Comparison of ENCODE assay signal across 26 mouse cellular contexts in the genomic region with DNA sequence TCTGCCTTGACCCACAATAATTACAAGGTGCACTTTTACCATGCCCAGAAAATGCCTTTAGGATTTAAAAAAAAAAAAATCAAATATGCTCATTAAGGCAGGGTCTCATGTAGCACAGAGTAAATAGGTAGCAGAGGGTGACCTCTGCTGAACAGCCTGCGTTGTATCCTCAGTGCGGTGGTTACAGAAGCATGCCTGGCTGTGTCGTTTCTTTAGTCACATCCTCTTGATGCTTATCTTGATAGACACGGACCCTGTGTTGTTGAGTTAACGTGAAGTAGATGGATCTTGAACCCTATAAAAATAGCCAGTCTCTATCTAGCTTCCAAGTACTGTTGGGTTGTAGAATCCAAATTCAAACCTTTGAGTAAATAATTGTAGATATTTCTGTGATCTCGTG. TPM values are rescaled to one million over a fixed set of nuclear protein-coding genes. Genes with fewer than 3 reads are reported as not detected.
DNase-seq lines count a peak whose midpoint lies in the region; ATAC-seq and TF ChIP-seq lines count a peak whose summit lies in the region.
"Had no signal": no experiment of that assay in that cellular context is flagged by ENCODE, and none has a peak within 500 bp of the region (broad histone marks: within the 10 kb centered on the region; RNA-seq: fewer than 3 reads in every experiment).

No protein-coding gene starts in this region.

- no peak for TF ChIP-seq CTCF in stomach, postnatal 0 days (IDR thresholded peaks at IDR 0.05; ENCODE audit: low read depth)

- no peak overlapping the region for H3K9ac ChIP-seq in stomach, embryonic 15.5 days
- no peak overlapping the region for H3K9ac ChIP-seq in stomach, postnatal 0 days (ENCODE audit: low read length)
- H3K9ac ChIP-seq in stomach, embryonic 16.5 days (ENCODE audit: low read length), result no peak overlapping the region
- H3K9ac ChIP-seq: heart, embryonic 12.5 days; kidney, embryonic 15.5 days; limb, embryonic 13.5 days had no signal

- 0 out of 2 replicates have a peak overlapping the region, but pooled peaks have one; percentile 1 for H3K4me2 ChIP-seq in stomach, embryonic 15.5 days
- H3K4me2 ChIP-seq in stomach, postnatal 0 days (replicated peaks; ENCODE audit: low read depth), result no peak overlapping the region
- H3K4me2 ChIP-seq in stomach, embryonic 16.5 days (ENCODE audit: low read depth, low read length), result no peak overlapping the region; the same call in 1 of the 2 replicates
- H3K4me2 ChIP-seq: heart, embryonic 12.5 days; kidney, embryonic 15.5 days; limb, embryonic 13.5 days had no signal

- H3K4me3 ChIP-seq in stomach, embryonic 15.5 days (replicated peaks), result no peak overlapping the region
- no peak overlapping the region for H3K4me3 ChIP-seq in stomach, postnatal 0 days (ENCODE audit: low read depth, low read length)
- no peak overlapping the region for H3K4me3 ChIP-seq in stomach, embryonic 16.5 days (replicated peaks; ENCODE audit: low read length)
- H3K4me3 ChIP-seq: embryonic facial prominence, embryonic 10.5 days; forebrain, embryonic 10.5 days; heart, embryonic 12.5 days; kidney, embryonic 15.5 days; limb, embryonic 13.5 days had no signal

- H3K4me1 ChIP-seq in stomach, embryonic 15.5 days, result peaks cover 12% of the 10 kb centered on the region
- peaks cover 4% of the 10 kb centered on the region for H3K4me1 ChIP-seq in stomach, postnatal 0 days (replicated peaks; ENCODE audit: control insufficient read depth, insufficient read depth)
- H3K4me1 ChIP-seq in stomach, embryonic 16.5 days (ENCODE audit: control insufficient read depth, insufficient read depth, low read length), result peaks cover 31% of the 10 kb centered on the region

- no peaks in the 10 kb centered on the region for H3K27me3 ChIP-seq in stomach, embryonic 15.5 days (replicated peaks)
- no peaks in the 10 kb centered on the region for H3K27me3 ChIP-seq in stomach, postnatal 0 days (ENCODE audit: control insufficient read depth, insufficient read depth, low read length)
- no peaks in the 10 kb centered on the region for H3K27me3 ChIP-seq in stomach, embryonic 16.5 days (ENCODE audit: control insufficient read depth, insufficient read depth, low read length)
- H3K27me3 ChIP-seq: heart, embryonic 12.5 days; kidney, embryonic 15.5 days; limb, embryonic 13.5 days had no signal

- H3K36me3 ChIP-seq in stomach, embryonic 15.5 days, result no peaks in the 10 kb centered on the region
- no peaks in the 10 kb centered on the region for H3K36me3 ChIP-seq in stomach, postnatal 0 days (ENCODE audit: control insufficient read depth, insufficient read depth, low read length)
- no peaks in the 10 kb centered on the region for H3K36me3 ChIP-seq in stomach, embryonic 16.5 days (ENCODE audit: control insufficient read depth, insufficient read depth, low read length)

- DNase-seq in stomach, postnatal 0 days (ENCODE audit: low spot score), result no peak
- DNase-seq in CD4-positive, CD25-positive, alpha-beta regulatory T cell, adult 2 months (ENCODE audit: low read depth, low spot score), result peak; percentile 62
- no peak for DNase-seq in layer of hippocampus, adult 11-12 months (ENCODE audit: low spot score)
- no peak for DNase-seq in urinary bladder, adult 18-20 months (ENCODE audit: low spot score in 2 of 2)
- DNase-seq: adrenal gland, postnatal 36 days; cerebellum, adult 9-10 months; gastrocnemius, postnatal 14 days; heart, postnatal 10 days; kidney, postnatal 36 days; lung, adult 18-20 months; lung, postnatal 10 days; midbrain, embryonic 14.5 days; right cerebral cortex, adult 18-20 months; right cerebral cortex, postnatal 4 days had no signal

- no peak for TF ChIP-seq EP300 in stomach, postnatal 0 days (optimal IDR thresholded peaks at IDR 0.05)

- no peak overlapping the region; the same call in 1 of the 2 replicates for H3K27ac ChIP-seq in stomach, embryonic 15.5 days
- no peak overlapping the region for H3K27ac ChIP-seq in stomach, postnatal 0 days (replicated peaks)
- H3K27ac ChIP-seq in stomach, embryonic 16.5 days (ENCODE audit: low read length), result peak overlapping the region; percentile 56; the same call in 1 of the 2 replicates
- H3K27ac ChIP-seq: embryonic facial prominence, embryonic 10.5 days; forebrain, embryonic 10.5 days; hindbrain, postnatal 0 days; kidney, embryonic 15.5 days; limb, embryonic 13.5 days had no signal

- H3K9me3 ChIP-seq in stomach, embryonic 15.5 days, result no peaks in the 10 kb centered on the region
- no peaks in the 10 kb centered on the region for H3K9me3 ChIP-seq in stomach, postnatal 0 days (ENCODE audit: control insufficient read depth, low read length)
- H3K9me3 ChIP-seq in stomach, embryonic 16.5 days (replicated peaks; ENCODE audit: control insufficient read depth, low read length), result no peaks in the 10 kb centered on the region
- H3K9me3 ChIP-seq: embryonic facial prominence, embryonic 10.5 days; forebrain, embryonic 10.5 days; heart, embryonic 12.5 days; kidney, embryonic 15.5 days; limb, embryonic 13.5 days had no signal

- ATAC-seq in stomach, embryonic 15.5 days (ENCODE audit: insufficient read depth, low FRiP score, low read depth), result no peak
- ATAC-seq in stomach, postnatal 0 days (ENCODE audit: low FRiP score, low TSS enrichment), result no peak
- peak; percentile 5 for ATAC-seq in activated CD4-positive, CD25-positive, alpha-beta regulatory T cell, adult 4 months
- ATAC-seq in stomach, embryonic 16.5 days (ENCODE audit: insufficient read depth, low FRiP score), result no peak
- ATAC-seq in erythroblast, adult 5-6 weeks (replicated peaks; ENCODE audit: low FRiP score, poor library complexity, severe bottlenecking), result no peak
- ATAC-seq: forebrain, embryonic 16.5 days; hindbrain, postnatal 0 days; intestine, postnatal 0 days had no signal

- 55% methylated on average over 6 of the region's 6 CpGs for WGBS in stomach, embryonic 15.5 days
- WGBS in stomach, postnatal 0 days, result 55% methylated on average over 6 of the region's 6 CpGs
- 51% methylated on average over 6 of the region's 6 CpGs for WGBS in stomach, embryonic 16.5 days

RNA-seq across cellular contexts. Expression of a gene that starts 4.5 kb away (rescaled TPM):
- polyA plus RNA-seq in stomach, embryonic 15.5 days (2015; fragmentation: Nextera tagmentation; extraction: Ambion mirVana), result 71.9 and 82.5 TPM in 2 replicates
- 34.8 and 35.8 TPM in 2 replicates for polyA plus RNA-seq in stomach, postnatal 0 days (2015; fragmentation: Nextera tagmentation; extraction: Ambion mirVana)
- polyA plus RNA-seq in activated CD4-positive, CD25-positive, alpha-beta regulatory T cell, adult 4 months (2017; shearing (Covaris generic)), result 10 to 100 TPM; 57.3 to 57.9 TPM
- 34.2 and 49.0 TPM in 2 replicates for polyA plus RNA-seq in stomach, embryonic 16.5 days (2015; fragmentation: Nextera tagmentation; extraction: Ambion mirVana)
- 16.7 and 21.7 TPM in 2 replicates for total RNA-seq in erythroblast, adult 5-6 weeks (2015; ENCODE audit: low replicate concordance)
- total RNA-seq in erythroblast, adult 5-6 weeks (2017; ENCODE audit: low replicate concordance), result 19.3 and 25.6 TPM in 2 replicates

RNA-seq across cellular contexts. Expression of a gene that starts 50.1 kb away (rescaled TPM):
- 70.8 and 82.2 TPM in 2 replicates for polyA plus RNA-seq in stomach, embryonic 15.5 days (2015; fragmentation: Nextera tagmentation; extraction: Ambion mirVana)
- 57.5 and 60.5 TPM in 2 replicates for polyA plus RNA-seq in stomach, postnatal 0 days (2015; fragmentation: Nextera tagmentation; extraction: Ambion mirVana)
- 10 to 100 TPM; 41.0 to 42.6 TPM for polyA plus RNA-seq in activated CD4-positive, CD25-positive, alpha-beta regulatory T cell, adult 4 months (2017; shearing (Covaris generic))
- 92.3 and 94.1 TPM in 2 replicates for polyA plus RNA-seq in stomach, embryonic 16.5 days (2015; fragmentation: Nextera tagmentation; extraction: Ambion mirVana)
- 33.0 and 44.3 TPM in 2 replicates for total RNA-seq in erythroblast, adult 5-6 weeks (2015; ENCODE audit: low replicate concordance)
- total RNA-seq in erythroblast, adult 5-6 weeks (2017; ENCODE audit: low replicate concordance), result 11.6 and 19.3 TPM in 2 replicates
